Mouse (Mus musculus) kidney, adult 8-10 months (tissue): ENCODE measurements around the gene Fam171a2.

Experiments used
- DNase-seq, 2 experiments: peaks; one replicate each; pipeline ENCODE4 v3.0.0; 2022

The Fam171a2 gene

GRCm38 (mm10) chr11:102447497-102447896, at the start of gene Fam171a2:
Fam171a2 (minus strand) TSS chr11:102447682.
- DNase-seq: peak in 1 of 2 experiments; percentile 53

- no peak for DNase-seq
Measured at GRCm38 (mm10) chr11:102496732-102497131, 49.2 kb upstream of the Fam171a2 start.

GRCm38 (mm10) chr11:102496206-102496605, 48.7 kb upstream of the Fam171a2 start:
- no peak for DNase-seq

GRCm38 (mm10) chr11:102495742-102496141, 48.3 kb upstream of the Fam171a2 start:
- no peak for DNase-seq

- DNase-seq: no peak
Measured at GRCm38 (mm10) chr11:102495114-102495513, 47.6 kb upstream of the Fam171a2 start.

GRCm38 (mm10) chr11:102494063-102494650, 46.7 kb upstream of the Fam171a2 start:
- DNase-seq: no peak

- DNase-seq: no peak
Measured at GRCm38 (mm10) chr11:102493241-102493640, 45.8 kb upstream of the Fam171a2 start.

GRCm38 (mm10) chr11:102487901-102488300, 40.4 kb upstream of the Fam171a2 start:
- DNase-seq: no peak

- DNase-seq: peak; percentile 35 to 37
Measured at GRCm38 (mm10) chr11:102486733-102487386, 39.4 kb upstream of the Fam171a2 start.

- DNase-seq: no peak
Measured at GRCm38 (mm10) chr11:102481779-102482178, 34.3 kb upstream of the Fam171a2 start.

- no peak for DNase-seq
Measured at GRCm38 (mm10) chr11:102480897-102481296, 33.4 kb upstream of the Fam171a2 start.

- no peak for DNase-seq
Measured at GRCm38 (mm10) chr11:102480111-102480510, 32.6 kb upstream of the Fam171a2 start.

GRCm38 (mm10) chr11:102479581-102479980, 32.1 kb upstream of the Fam171a2 start:
- no peak for DNase-seq

GRCm38 (mm10) chr11:102478671-102479070, 31.2 kb upstream of the Fam171a2 start:
- no peak for DNase-seq

- no peak for DNase-seq
Measured at GRCm38 (mm10) chr11:102475027-102475426, 27.5 kb upstream of the Fam171a2 start.

- no peak for DNase-seq
Measured at GRCm38 (mm10) chr11:102469648-102470357, 22.3 kb upstream of the Fam171a2 start, which contains the start of gene Itga2b. Itga2b (minus strand) TSS chr11:102470122.

- DNase-seq: peak; percentile 96
Measured at GRCm38 (mm10) chr11:102467041-102467631, 19.7 kb upstream of the Fam171a2 start.

- DNase-seq: peak in 1 of 2 experiments; percentile 58
Measured at GRCm38 (mm10) chr11:102465713-102466436, 18.4 kb upstream of the Fam171a2 start.

- DNase-seq: no peak
Measured at GRCm38 (mm10) chr11:102464901-102465300, 17.4 kb upstream of the Fam171a2 start.

- peak; percentile 54 to 70 for DNase-seq
Measured at GRCm38 (mm10) chr11:102461764-102462163, 14.3 kb upstream of the Fam171a2 start.

- no peak for DNase-seq
Measured at GRCm38 (mm10) chr11:102460541-102460940, 13.1 kb upstream of the Fam171a2 start.

GRCm38 (mm10) chr11:102455740-102456396, 8.4 kb upstream of the Fam171a2 start:
- DNase-seq: peak; percentile 85
